Mouse (Mus musculus) erythroblast, embryonic 14.5 days (primary cell): ENCODE measurements around the gene Ntn5.

ENCODE experiments used
- GATA1 ChIP-seq: IDR thresholded peaks from 2 replicates; pipeline ENCODE4 v1.6.1; 2012; ENCODE audit warnings: low read length, inconsistent platforms, mixed read lengths
- TAL1 ChIP-seq: IDR thresholded peaks from 3 replicates; pipeline ENCODE4 v1.6.1; 2012; ENCODE audit warnings: low read length, inconsistent platforms, mixed read lengths

GRCm38 (mm10) chr7:45682144-45683126 is 1.4 kb upstream of the Ntn5 start:
- TF ChIP-seq GATA1, result no peak
- no peak for TF ChIP-seq TAL1
